Mouse (Mus musculus): ENCODE data around the gene Nkain1. TPM values are rescaled to one million over a fixed set of nuclear protein-coding genes. Genes with fewer than 3 reads are reported as not detected.

Gene Nkain1
- total RNA-seq (2021), result 10 to 100 TPM; 30.5 to 34.5 TPM
- long read RNA-seq, experiment 1, partial matches to known transcripts, result 1 of 15 reads
- long read RNA-seq, experiment 1, other reads (novel, unspliced or antisense), result 7 of 15 reads
- long read RNA-seq, experiment 2, transcript Nkain1-201 (7 exons, 1,202 nt), result major isoform, 6 of 11 reads
- long read RNA-seq, experiment 2, partial matches to known transcripts, result 0 of 11 reads
- long read RNA-seq, experiment 2, other reads (novel, unspliced or antisense), result 4 of 11 reads

GRCm38 (mm10) chr4:130574048-130574413 lies at the start of gene Nkain1:
Nkain1 (minus strand) TSS chr4:130574173.
- DNase-seq (ENCODE audit: low spot score in 2 of 2), result peak in 1 of 2 experiments; percentile 42

DNA sequence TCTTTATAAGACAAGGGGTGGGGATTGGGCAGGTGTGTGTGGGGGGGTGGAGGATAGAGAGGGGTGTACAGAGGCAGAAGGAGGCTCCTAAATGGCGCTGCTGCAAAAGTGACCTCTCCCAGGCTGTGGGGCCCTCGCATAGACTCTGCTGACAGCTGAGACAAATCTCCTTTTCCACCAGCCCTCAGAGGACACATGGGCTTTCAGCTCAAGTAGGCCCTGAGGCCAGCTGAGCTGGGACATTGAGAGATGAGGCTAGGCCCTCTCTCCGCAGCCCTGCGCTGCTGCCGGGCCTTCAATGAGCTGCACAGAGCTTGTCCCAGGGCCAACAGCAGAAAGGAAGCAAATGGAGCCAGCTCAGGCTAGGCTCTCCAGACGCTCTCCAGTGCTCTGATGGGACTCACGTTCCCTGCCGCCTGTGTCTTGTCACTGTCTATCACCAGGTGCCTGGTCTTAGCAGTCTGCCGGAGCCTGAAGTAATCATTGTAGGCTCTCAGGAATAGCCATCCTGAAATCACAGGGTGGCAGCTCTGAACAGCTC lies 4.8 kb upstream of the Nkain1 start:
- no peak for DNase-seq (ENCODE audit: low spot score in 2 of 2)

- no peak for DNase-seq (ENCODE audit: low spot score in 2 of 2)
Measured at GRCm38 (mm10) chr4:130577081-130577480, 3.1 kb upstream of the Nkain1 start.

GRCm38 (mm10) chr4:130576247-130576931 lies 2.4 kb upstream of the Nkain1 start:
- no peak for DNase-seq (ENCODE audit: low spot score in 2 of 2)

DNA sequence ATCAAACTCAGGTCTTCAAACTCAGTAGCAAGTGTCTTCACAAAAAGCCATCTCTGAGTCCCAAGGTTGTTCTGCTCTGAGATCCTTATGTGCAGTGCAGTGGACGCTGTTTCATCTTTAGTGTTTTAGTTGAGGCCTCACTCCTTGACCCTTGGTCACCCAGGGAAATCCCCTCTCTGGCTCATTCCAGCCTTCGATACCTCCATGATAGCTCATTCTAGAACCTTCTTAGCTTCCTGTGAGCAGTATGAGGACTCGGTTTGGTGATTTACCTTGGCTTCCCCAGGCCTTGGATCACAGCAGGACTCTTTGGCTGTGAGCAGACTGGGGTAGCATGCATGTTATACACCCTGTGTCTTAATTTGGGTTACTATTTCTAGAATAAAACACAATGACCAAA lies 1.6 kb upstream of the Nkain1 start:
- no peak for DNase-seq (ENCODE audit: low spot score in 2 of 2)

GRCm38 (mm10) chr4:130574861-130575460 lies 988 bp upstream of the Nkain1 start:
- no peak for DNase-seq (ENCODE audit: low spot score in 2 of 2)

DNA sequence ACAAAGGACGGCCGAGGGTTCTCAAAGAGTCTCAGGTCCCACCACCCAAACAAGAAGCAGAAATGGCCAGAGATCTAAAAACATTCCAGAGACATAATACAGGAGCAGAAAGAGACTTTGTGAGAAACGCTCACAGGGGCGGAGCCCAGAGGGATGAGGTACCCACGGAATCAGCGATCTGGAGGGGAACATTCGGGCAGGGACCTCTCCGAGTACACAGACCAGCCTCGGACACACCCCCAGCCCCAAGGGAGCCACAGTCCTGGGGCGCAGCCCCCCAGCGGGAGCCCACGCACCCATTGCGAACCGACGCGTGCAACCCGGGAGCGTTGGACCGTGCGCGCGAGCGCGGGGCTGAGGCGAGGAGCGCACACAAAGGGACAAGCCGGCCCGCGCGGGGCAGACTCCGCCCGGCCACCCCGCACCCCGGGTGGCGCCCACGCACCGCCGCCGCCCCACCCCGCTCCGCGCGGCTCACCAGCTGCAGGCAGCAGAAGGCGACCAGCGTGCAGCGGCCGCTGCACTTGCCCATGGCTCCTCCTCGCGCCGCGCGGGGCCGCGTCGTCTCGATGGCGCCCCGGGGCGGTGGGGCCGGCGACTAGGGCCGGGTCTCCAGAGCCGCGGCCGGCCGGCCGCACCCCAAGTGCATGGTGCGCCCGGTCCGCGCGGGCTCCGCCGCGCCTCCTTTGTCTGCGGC lies 474 bp downstream of the Nkain1 start:
- DNase-seq (ENCODE audit: low spot score in 2 of 2), result peak in 1 of 2 experiments; percentile 45

GRCm38 (mm10) chr4:130573012-130573350 lies 992 bp downstream of the Nkain1 start:
- DNase-seq (ENCODE audit: low spot score in 2 of 2), result no peak

DNA sequence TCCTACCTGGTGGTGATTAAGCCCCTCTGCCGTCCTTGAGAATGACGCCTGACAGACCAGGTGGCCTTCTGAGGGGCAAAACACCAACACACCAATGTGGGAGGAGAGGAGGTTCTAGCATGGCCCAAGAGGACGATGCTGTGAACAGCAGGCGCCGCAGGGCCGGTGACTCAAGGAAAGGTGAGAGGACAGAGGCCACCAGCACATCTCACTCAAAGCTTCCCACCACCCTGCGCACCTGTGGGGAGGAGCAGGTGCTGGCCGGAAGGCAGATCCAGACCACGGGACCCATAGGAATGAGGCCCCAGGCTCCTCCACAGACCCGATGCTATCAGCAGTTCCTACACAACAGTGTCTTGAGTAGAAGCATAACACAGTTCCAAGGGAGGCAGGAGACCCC lies 1.4 kb downstream of the Nkain1 start:
- no peak for DNase-seq (ENCODE audit: low spot score in 2 of 2)

- no peak for DNase-seq (ENCODE audit: low spot score in 2 of 2)
Measured at GRCm38 (mm10) chr4:130570941-130571720, 2.8 kb downstream of the Nkain1 start.

DNA sequence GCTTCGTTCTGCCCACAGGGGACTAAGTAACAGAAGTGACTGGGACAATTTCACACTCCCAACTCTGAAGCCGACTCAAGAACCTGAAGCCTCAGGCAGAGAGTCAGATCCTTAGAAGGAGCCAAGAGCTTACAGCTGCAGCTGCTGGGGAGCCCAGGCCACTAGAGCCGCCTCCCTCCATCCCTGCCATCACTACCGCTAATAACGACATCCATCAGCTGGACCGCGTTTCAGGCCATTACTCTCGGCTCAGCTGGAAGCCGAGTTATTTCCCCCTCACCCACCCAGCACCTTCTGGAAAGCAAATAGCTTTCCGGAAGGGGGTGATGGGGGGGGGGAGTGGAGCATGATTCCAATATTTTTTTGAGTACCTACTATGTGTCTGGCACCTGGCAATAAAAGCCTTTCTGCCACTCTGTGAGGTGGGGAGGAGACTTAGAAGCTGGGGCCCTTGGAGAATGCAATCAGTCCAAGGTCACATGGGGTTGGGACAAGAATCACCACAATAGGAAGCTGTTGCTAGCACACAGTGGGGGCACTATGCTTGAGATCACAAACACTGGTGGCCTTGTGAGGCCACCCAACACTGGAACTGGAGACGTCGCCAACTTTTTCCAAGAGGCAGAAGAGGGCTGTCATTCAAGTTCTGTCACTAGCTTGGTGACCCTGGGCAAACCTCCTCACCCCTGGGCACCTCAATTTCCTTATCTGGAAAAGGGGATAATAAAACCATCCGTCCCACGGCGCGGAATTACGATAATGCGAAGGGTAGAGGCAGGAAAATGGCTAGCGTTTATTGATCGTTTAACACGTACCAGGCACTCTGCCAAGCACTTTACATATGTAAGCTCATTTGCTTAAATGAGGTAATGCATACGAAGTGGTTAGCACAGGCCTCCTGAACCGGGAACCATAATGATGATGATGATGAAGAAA lies 5.7 kb downstream of the Nkain1 start:
- no peak for DNase-seq (ENCODE audit: low spot score in 2 of 2)

DNA sequence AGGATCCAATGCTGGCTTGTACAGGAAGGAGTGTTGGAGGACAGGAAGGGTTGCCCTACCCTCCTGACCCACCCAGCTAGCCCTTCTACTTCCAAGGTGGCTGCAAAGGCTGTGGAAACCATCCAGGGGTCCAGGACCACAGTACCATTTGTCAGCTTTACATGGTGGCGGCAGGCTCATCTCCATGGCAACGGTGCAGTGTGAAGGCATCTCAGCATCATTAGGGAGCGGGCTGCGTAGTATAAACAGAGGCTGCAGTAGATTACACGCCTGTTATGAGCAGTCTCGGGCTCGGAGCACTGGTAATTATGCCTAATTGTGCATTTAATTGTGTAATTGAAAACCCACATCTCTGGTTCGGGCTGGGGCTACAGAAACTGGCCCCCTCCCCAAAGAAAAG lies 10.2 kb downstream of the Nkain1 start:
- no peak for DNase-seq (ENCODE audit: low spot score in 2 of 2)

- no peak for DNase-seq (ENCODE audit: low spot score in 2 of 2)
Measured at GRCm38 (mm10) chr4:130563260-130563756, 10.7 kb downstream of the Nkain1 start.

GRCm38 (mm10) chr4:130560576-130561310 lies 13.2 kb downstream of the Nkain1 start:
- no peak for DNase-seq (ENCODE audit: low spot score in 2 of 2)

DNA sequence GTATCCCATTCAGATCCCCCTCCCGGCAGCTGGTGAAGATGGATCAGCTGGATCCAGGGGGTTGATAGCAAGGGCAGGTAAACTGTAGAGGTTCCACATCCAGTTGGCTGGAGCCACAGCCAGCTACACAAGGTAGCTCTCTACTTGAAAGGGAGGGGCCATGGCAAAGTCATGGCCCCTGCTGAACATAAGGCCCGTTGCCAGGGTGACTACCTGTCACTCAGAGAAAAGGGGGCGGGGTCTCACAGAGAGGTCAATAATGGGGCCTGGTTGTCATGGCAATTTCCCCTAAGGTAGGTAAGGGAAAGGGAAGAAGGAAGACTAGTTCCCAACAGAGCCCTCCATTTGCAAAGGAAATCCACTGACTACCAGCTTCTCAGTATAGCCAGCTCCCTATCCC lies 14.8 kb downstream of the Nkain1 start:
- no peak for DNase-seq (ENCODE audit: low spot score in 2 of 2)

DNA sequence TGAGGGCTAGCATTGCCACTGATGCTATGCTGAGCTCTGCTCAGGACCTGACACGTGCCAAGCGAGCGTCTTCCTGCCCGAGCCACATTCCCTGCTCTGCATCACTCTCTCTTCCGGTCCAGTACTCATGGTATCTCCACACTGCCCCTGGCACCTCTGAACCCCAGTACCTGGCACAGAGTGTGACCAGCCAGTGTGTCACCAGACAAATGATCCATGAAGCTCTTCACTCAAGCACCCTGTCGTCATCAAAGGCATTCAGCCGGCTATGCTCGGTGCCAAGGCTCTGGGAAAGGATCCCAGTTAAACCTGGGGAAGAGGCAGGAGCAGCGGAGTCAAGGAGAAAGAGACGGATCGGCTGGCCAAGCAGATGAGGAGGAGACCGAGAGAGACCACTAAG lies 16.1 kb downstream of the Nkain1 start:
- no peak for DNase-seq (ENCODE audit: low spot score in 2 of 2)

GRCm38 (mm10) chr4:130556992-130557391 lies 17.0 kb downstream of the Nkain1 start:
- DNase-seq (ENCODE audit: low spot score in 2 of 2), result no peak

- DNase-seq (ENCODE audit: low spot score in 2 of 2), result no peak
Measured at GRCm38 (mm10) chr4:130556224-130556623, 17.7 kb downstream of the Nkain1 start.

DNA sequence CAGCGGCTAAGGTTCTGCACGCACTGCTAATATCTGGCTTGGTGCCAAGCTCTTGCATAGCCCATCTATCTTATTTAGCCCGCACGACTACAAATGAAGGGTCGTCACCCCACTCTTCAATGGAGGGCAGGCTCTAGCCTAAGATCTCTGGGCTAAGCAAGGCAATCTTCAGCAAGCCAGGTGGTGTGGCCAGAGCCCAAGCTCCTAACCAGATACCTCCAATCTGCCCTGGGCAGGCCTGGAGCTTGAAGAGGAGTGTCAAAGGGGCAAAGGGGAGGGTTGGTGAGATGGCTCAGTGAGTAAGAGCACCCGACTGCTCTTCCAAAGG lies 20.9 kb downstream of the Nkain1 start:
- DNase-seq (ENCODE audit: low spot score in 2 of 2), result no peak

All from left cerebral cortex, adult 18-20 months (tissue).